Mouse (Mus musculus) erythroblast, embryonic 14.5 days (primary cell): Measurements from ENCODE around the gene Afdn.
"Not testable (repeated sequence)": the region's sequence is repeated elsewhere in the genome, so short reads cannot be mapped to it uniquely, and the experiment has no call there.

Experiments
- GATA1 ChIP-seq: IDR thresholded peaks from 2 replicates; pipeline ENCODE4 v1.6.1; 2012; ENCODE audit warnings: low read length, inconsistent platforms, mixed read lengths
- TAL1 ChIP-seq: IDR thresholded peaks from 3 replicates; pipeline ENCODE4 v1.6.1; 2012; ENCODE audit warnings: low read length, inconsistent platforms, mixed read lengths

DNA sequence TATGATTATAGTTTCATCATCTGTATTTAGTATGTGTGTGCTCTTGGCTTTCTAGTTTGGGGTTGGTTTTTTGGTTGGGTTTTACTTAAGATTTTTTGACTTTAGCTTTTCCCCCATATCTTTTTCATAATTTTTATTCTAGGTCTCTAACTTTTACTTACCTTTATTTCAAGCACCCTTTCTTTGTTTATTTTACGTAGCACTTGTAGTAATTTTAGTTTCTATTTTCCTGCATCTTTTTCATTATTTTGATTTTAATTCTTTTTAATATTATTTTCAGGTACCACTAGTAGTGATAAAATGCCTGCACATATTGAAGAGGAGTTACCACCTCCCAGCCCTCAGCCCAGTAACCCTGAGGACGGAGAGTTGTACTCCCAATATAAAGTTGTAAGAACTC is 187.7 kb downstream of the Afdn start, which contains the start of gene Gm7168:
- not testable (repeated sequence) for TF ChIP-seq GATA1, TAL1
